Mouse (Mus musculus): Measurements from ENCODE around the gene Tcap. TPM values are rescaled to one million over a fixed set of nuclear protein-coding genes. Genes with fewer than 3 reads are reported as not detected.
A peak's percentile ranks its signal among the peaks of the same experiment; 100 is the strongest.

Tcap gene
- polyA plus RNA-seq (2012; rRNA removed) = 0.56 and 33.0 TPM in 2 replicates

DNA sequence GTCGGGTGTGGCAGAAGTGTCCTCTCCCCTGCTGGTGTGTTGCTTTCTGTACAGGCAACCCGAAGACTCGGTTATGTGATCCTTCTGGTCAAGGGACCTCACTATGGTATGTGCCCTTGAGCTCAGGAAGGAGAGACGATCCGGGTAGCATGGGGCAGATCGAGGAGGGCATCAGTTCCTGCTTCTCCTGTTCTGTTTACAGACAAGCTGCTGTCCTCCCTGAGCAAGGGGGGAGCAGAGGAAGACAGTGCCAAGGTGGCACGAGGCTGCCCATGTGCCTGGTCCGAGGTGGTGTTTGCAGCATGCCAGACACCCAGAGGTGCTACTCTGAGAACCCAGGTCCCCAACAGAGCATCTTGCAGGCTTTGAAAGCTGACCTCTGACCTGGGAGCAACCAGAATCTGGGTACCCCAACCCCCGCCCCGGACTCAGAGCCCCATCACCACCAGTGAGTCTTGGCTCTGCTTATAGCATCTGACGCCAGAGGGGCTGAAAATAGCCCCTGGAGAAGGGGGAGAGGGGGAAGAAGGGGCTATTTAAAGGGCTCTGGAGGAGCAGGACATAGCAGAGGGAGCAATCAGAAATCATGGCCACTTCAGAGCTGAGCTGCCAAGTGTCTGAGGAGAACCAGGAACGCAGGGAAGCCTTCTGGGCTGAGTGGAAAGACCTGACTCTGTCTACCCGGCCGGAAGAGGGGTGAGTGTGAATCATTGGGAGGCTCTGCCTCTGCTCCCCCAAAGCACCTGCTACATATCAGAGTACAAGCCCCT lies at the start of gene Tcap:
Gene Tcap, plus strand, starts transcription at position 551 of the 770 bp plus-strand sequence.
- 53% methylated on average over 14 of the region's 14 CpGs for WGBS
- TF ChIP-seq CTCF (conservative IDR thresholded peaks at IDR 0.05; ENCODE audit: insufficient read depth, insufficient read length, low read depth, low read length) = no peak
- no peak for TF ChIP-seq POLR2A (IDR thresholded peaks at IDR 0.05; ENCODE audit: low read depth, low read length)
- Histone ChIP-seq H3K4me3 (ENCODE audit: insufficient read depth, low read depth, low read length) (no peak within 1 kb of the TSS), H3K36me3 (ENCODE audit: control insufficient read depth, insufficient read depth, low read length) (no peaks in the 10 kb centered on the region), H3K27me3 (replicated peaks; ENCODE audit: control insufficient read depth, insufficient read depth, low read length) (no peaks in the 10 kb centered on the region), H3K4me1 (ENCODE audit: control insufficient read depth, insufficient read depth, low read length) (0 out of 2 replicates have a peak, but pooled peaks cover 5% of the 10 kb centered on the region), H3K27ac (ENCODE audit: insufficient read depth, low read depth, low read length) (no peak within 1 kb of the TSS)
- no peak for DNase-seq

DNA sequence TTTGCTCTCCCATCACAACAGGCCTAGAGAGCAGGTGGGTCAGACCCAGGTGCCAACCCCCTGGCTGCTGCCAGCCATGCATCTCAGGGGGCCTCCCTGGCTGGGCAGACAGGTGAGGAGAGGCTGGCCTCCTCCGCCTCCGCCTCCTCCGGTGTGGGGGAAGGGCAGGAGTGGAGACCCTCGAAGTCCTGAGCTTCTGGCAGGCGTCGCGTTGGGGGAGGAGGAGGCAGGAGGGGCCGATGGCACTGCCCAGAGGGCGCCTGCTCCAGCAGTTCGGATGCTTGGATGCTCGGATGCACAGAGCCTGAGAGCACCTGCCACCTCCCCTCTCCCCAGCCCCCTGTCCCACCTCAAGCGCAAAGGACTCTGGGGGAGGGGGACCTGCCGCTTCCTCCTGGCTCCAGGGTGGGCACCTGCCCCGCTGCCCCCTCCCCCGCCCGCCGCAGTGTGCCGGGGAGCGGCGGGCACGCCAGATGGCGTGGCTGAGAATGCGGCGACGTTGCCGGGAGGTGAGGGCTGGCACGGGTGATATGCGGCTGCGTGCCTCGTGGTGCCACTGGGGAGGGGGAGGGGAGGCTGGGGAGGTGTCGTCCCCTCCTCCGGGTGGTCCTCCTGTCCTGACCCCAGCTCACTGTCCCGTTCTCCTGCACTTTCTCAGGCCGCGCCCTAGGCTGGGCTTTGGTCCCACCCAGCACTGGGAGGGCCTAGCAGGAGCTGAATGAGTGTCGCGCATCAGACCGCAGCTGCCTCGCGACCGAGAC lies 49.5 kb upstream of the Tcap start:
- Histone ChIP-seq H3K4me1 (ENCODE audit: control insufficient read depth, insufficient read depth, low read length) (no peaks in the 10 kb centered on the region), H3K27me3 (replicated peaks; ENCODE audit: control insufficient read depth, insufficient read depth, low read length) (peaks cover 4% of the 10 kb centered on the region), H3K36me3 (ENCODE audit: control insufficient read depth, insufficient read depth, low read length) (no peaks in the 10 kb centered on the region), H3K27ac (ENCODE audit: insufficient read depth, low read depth, low read length) (no peak overlapping the region), H3K4me3 (ENCODE audit: insufficient read depth, low read depth, low read length) (no peak overlapping the region)
- TF ChIP-seq CTCF (conservative IDR thresholded peaks at IDR 0.05; ENCODE audit: insufficient read depth, insufficient read length, low read depth, low read length) (no peak), POLR2A (IDR thresholded peaks at IDR 0.05; ENCODE audit: low read depth, low read length) (no peak)
- WGBS = 2% methylated on average over 41 of the region's 41 CpGs
- DNase-seq = no peak

DNA sequence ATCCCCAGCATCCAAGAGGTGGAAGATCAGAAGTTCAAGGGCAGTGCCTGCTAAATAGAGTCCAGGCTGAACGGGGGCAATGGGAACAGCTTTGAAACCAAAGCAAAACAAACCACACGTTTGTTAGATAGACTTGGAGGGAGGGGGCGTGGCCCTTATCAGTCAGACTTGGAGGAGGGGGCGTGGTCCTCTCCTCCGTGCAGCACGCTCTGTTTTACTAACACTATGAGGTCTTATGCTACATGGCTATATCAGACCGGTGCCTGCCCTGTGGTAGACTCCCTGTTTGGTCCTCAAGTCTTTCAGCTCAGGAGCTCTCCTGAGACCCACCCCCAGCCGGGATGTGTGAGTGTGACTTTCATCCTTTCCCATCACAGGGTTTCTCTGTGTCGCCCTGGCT lies 48.4 kb upstream of the Tcap start:
- TF ChIP-seq POLR2A (IDR thresholded peaks at IDR 0.05; ENCODE audit: low read depth, low read length) (no peak), CTCF (conservative IDR thresholded peaks at IDR 0.05; ENCODE audit: insufficient read depth, insufficient read length, low read depth, low read length) (no peak)
- Histone ChIP-seq H3K4me3 (ENCODE audit: insufficient read depth, low read depth, low read length) (no peak overlapping the region), H3K36me3 (ENCODE audit: control insufficient read depth, insufficient read depth, low read length) (no peaks in the 10 kb centered on the region), H3K27me3 (replicated peaks; ENCODE audit: control insufficient read depth, insufficient read depth, low read length) (peaks cover 2% of the 10 kb centered on the region; the same call in 1 of the 2 replicates), H3K4me1 (ENCODE audit: control insufficient read depth, insufficient read depth, low read length) (no peaks in the 10 kb centered on the region), H3K27ac (ENCODE audit: insufficient read depth, low read depth, low read length) (no peak overlapping the region)
- DNase-seq = no peak
- 16% methylated on average over 9 of the region's 9 CpGs for WGBS

DNA sequence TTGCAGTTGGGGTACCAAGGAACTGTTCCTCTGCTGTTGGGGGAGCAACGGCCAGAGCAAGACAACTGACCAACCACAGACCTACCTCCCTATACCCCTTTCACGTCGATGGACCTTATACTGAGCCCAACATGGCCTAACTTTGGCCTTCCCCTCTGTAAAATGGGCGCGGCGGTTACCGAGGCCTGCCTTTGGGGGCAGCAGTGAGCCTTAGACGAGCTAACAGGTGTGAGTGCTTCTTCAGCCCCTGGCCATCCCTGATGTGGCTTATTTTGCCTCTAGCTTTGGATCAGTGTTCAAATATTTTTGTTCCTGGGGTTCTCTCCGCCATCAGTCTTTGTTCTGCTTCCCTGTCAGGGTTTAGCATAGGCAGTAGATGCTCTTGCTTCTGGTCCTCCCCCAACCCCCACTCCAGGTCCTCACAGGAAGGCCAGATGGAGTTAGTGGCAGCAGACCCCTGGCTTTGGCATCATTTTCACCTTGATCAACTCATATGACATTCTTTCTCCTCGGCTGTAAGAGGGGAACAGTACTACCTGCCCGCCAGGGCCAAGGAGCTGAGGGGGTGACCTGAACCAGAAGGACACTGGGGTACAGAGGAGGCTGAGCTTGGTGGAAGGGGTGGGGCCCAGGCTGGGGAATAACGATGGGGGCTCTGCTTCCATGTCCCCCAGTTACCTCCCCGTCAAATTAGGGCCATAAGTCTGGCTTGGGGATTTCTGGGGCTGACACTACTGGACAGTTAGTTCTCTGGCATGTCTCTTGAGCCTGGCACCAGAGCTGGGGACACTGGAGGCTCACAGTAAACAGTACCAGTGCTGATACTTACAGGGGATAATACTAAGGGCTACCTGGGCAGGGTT lies 47.1 kb upstream of the Tcap start:
- Histone ChIP-seq H3K4me3 (ENCODE audit: insufficient read depth, low read depth, low read length) (no peak overlapping the region), H3K27me3 (replicated peaks; ENCODE audit: control insufficient read depth, insufficient read depth, low read length) (0 out of 2 replicates have a peak, but pooled peaks cover 2% of the 10 kb centered on the region), H3K36me3 (ENCODE audit: control insufficient read depth, insufficient read depth, low read length) (no peaks in the 10 kb centered on the region), H3K27ac (ENCODE audit: insufficient read depth, low read depth, low read length) (no peak overlapping the region), H3K4me1 (ENCODE audit: control insufficient read depth, insufficient read depth, low read length) (no peaks in the 10 kb centered on the region)
- DNase-seq = peak; percentile 37
- 21% methylated on average over 13 of the region's 13 CpGs for WGBS
- TF ChIP-seq POLR2A (IDR thresholded peaks at IDR 0.05; ENCODE audit: low read depth, low read length) = no peak
- TF ChIP-seq CTCF (conservative IDR thresholded peaks at IDR 0.05; ENCODE audit: insufficient read depth, insufficient read length, low read depth, low read length) = peak; percentile 47

DNA sequence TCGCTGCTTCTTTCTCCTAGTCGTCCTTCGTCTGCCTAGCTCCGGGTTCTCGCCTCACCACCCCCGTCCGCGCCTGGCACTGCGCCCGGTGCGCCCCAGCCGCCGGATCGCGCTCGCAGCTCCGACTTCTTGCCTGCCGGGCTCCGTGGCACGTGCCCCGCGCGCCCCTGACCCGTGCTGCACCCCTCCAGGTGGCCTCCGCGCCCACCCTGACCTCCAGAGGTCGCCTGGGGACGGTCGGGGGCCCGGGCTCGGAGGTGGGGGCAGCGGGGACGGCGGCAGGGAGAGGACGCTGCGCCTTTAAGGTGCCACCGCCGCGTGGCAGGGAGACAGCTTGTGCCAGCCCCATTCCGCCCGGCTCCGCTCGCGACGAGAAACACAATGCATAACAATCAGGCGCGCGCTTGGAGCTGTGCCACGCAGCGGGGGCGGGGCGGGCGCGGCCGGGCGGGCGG lies 45.1 kb upstream of the Tcap start:
- Histone ChIP-seq H3K4me1 (ENCODE audit: control insufficient read depth, insufficient read depth, low read length) (no peaks in the 10 kb centered on the region; the same call in 1 of the 2 replicates), H3K36me3 (ENCODE audit: control insufficient read depth, insufficient read depth, low read length) (no peaks in the 10 kb centered on the region), H3K4me3 (ENCODE audit: insufficient read depth, low read depth, low read length) (peak overlapping the region; percentile 51), H3K27ac (ENCODE audit: insufficient read depth, low read depth, low read length) (no peak overlapping the region), H3K27me3 (replicated peaks; ENCODE audit: control insufficient read depth, insufficient read depth, low read length) (0 out of 2 replicates have a peak, but pooled peaks cover 2% of the 10 kb centered on the region)
- under 1% methylated on average over 57 of the region's 57 CpGs for WGBS
- DNase-seq = peak; percentile 73
- TF ChIP-seq CTCF (conservative IDR thresholded peaks at IDR 0.05; ENCODE audit: insufficient read depth, insufficient read length, low read depth, low read length) = no peak
- TF ChIP-seq POLR2A (IDR thresholded peaks at IDR 0.05; ENCODE audit: low read depth, low read length) = no peak

DNA sequence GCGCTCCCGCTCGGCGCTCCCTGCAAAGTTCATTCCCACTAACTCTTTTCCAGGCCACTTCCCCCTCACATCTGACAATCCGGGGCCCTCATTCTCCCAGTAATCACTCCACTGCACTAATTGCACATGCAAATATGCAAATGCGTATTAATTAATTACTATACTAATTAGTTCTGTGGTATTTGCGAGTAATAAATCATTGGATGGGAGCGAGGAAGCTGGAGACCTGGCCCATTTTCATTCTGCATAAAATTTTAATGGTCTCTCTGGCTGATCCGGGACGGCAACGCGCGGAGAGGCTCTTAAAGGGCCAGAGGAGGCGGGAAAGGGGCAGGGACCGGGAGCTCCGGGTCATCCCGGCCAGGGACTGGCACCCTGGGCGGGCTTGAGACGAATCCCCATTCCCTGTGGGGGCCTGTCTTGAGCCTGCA lies 44.5 kb upstream of the Tcap start:
- H3K4me1 ChIP-seq (ENCODE audit: control insufficient read depth, insufficient read depth, low read length) = no peaks in the 10 kb centered on the region; the same call in 1 of the 2 replicates
- H3K27me3 ChIP-seq (replicated peaks; ENCODE audit: control insufficient read depth, insufficient read depth, low read length) = 0 out of 2 replicates have a peak, but pooled peaks cover 2% of the 10 kb centered on the region
- DNase-seq = peak; percentile 46
- TF ChIP-seq CTCF (conservative IDR thresholded peaks at IDR 0.05; ENCODE audit: insufficient read depth, insufficient read length, low read depth, low read length) (no peak), POLR2A (IDR thresholded peaks at IDR 0.05; ENCODE audit: low read depth, low read length) (no peak)
- no peak overlapping the region for H3K27ac ChIP-seq (ENCODE audit: insufficient read depth, low read depth, low read length)
- WGBS = under 1% methylated on average over 19 of the region's 19 CpGs
- H3K36me3 ChIP-seq (ENCODE audit: control insufficient read depth, insufficient read depth, low read length) = no peaks in the 10 kb centered on the region
- H3K4me3 ChIP-seq (ENCODE audit: insufficient read depth, low read depth, low read length) = peak overlapping the region; percentile 51

All from kidney, adult 2 months (tissue).